Mouse (Mus musculus) lung, postnatal 0 days (tissue): ENCODE measurements around the gene Epn1. TPM values are rescaled to one million over a fixed set of nuclear protein-coding genes. Genes with fewer than 3 reads are reported as not detected.

Experiments
- ATAC-seq: fragments of 200-750 bp; cut with Nextera tagmentation; 2 replicates; pipeline ENCODE4 v1.8.0; 2017; ENCODE audit warnings: moderate library complexity
- DNase-seq: peaks from one replicate; pipeline ENCODE4 v3.0.0-alpha.2; 2016; ENCODE audit warnings: low spot score
- H3K27ac ChIP-seq: fragments of 300-500 bp; sonication (generic); 2 replicates; pipeline ENCODE4 v1.5.1; 2014; ENCODE audit warnings: antibody characterized with exemption, mild to moderate bottlenecking, low read length, mixed read lengths
- H3K27me3 ChIP-seq: fragments of 300-500 bp; sonication (generic); replicated peaks from 2 replicates; pipeline ENCODE4 v1.6.1; 2014; ENCODE audit warnings: low read length, mixed read lengths; ENCODE audit not compliant: insufficient read depth
- H3K36me3 ChIP-seq: fragments of 300-500 bp; sonication (generic); 2 replicates; pipeline ENCODE4 v1.6.1; 2014; ENCODE audit warnings: low read length, mixed read lengths; ENCODE audit not compliant: insufficient read depth
- H3K4me1 ChIP-seq: fragments of 300-500 bp; sonication (generic); 2 replicates; pipeline ENCODE4 v1.6.1; 2014; ENCODE audit warnings: antibody characterized with exemption, low read depth, low read length, mixed read lengths; ENCODE audit not compliant: insufficient read depth
- H3K4me2 ChIP-seq: fragments of 300-500 bp; sonication (generic); replicated peaks from 2 replicates; pipeline ENCODE4 v1.6.1; 2014; ENCODE audit warnings: low read depth, mild to moderate bottlenecking, low read length, moderate library complexity, mixed read lengths
- H3K4me3 ChIP-seq: fragments of 300-500 bp; sonication (generic); 2 replicates; pipeline ENCODE4 v1.5.1; 2014; ENCODE audit warnings: low read depth, low read length
- H3K9ac ChIP-seq: fragments of 300-500 bp; sonication (generic); replicated peaks from 2 replicates; pipeline ENCODE4 v1.6.1; 2014; ENCODE audit warnings: low read depth, mild to moderate bottlenecking
- H3K9me3 ChIP-seq: fragments of 300-500 bp; sonication (generic); 2 replicates; pipeline ENCODE4 v1.6.1; 2016; ENCODE audit warnings: low read length, mixed read lengths
- CTCF ChIP-seq: IDR thresholded peaks from 2 replicates; pipeline ENCODE4 v1.5.1; 2016; ENCODE audit warnings: antibody characterized with exemption, mild to moderate bottlenecking
- EP300 ChIP-seq: IDR thresholded peaks from 2 replicates; pipeline ENCODE4 v1.6.1; 2016; ENCODE audit warnings: antibody characterized with exemption, mild to moderate bottlenecking, control low read depth
- WGBS: fragments of 180-500 bp; shearing (Covaris S2); extraction: QIAGEN DNeasy Blood & Tissue Kit; methylation state at CpG from one replicate; pipeline ENCODE4 v1.1.7; 2014; 5-methylcytosine and 5-hydroxymethylcytosine counted together
- polyA plus RNA-seq: library from polyadenylated mRNA; unstranded; fragments of >200 nt; fragmentation: Nextera tagmentation; extraction: Ambion mirVana; gene quantifications from 2 replicates; pipeline ENCODE4 v1.2.1, GENCODE M21; 2015

Epn1 gene
- polyA plus RNA-seq, 1 experiment from 2014 or later: 41.6 TPM

GRCm38 (mm10) chr7:5047313-5047712 is 32.7 kb upstream of the Epn1 start:
- no peaks in the 10 kb centered on the region for H3K27me3 ChIP-seq
- no peak overlapping the region for H3K4me2 ChIP-seq
- H3K9ac ChIP-seq: no peak overlapping the region
- no peaks in the 10 kb centered on the region for H3K9me3 ChIP-seq
- no peaks in the 10 kb centered on the region for H3K36me3 ChIP-seq
- DNase-seq (peak; percentile 86), ATAC-seq (0 out of 2 replicates have a peak, but pooled peaks have one; percentile 27)
- TF ChIP-seq CTCF (peak; percentile 66), EP300 (no peak)
- no peak overlapping the region for H3K27ac ChIP-seq
- peaks cover 10% of the 10 kb centered on the region; the same call in 1 of the 2 replicates for H3K4me1 ChIP-seq
- 24% methylated on average over 2 of the region's 2 CpGs for WGBS
- no peak overlapping the region for H3K4me3 ChIP-seq

- WGBS: 3% methylated on average over 63 of the region's 65 CpGs
- Histone ChIP-seq H3K4me1 (peaks cover 20% of the 10 kb centered on the region), H3K9ac (peak within 1 kb of the TSS; percentile 67), H3K27ac (peak within 1 kb of the TSS; percentile 77), H3K36me3 (no peaks in the 10 kb centered on the region), H3K4me3 (peak within 1 kb of the TSS; percentile 80), H3K27me3 (peaks cover 35% of the 10 kb centered on the region), H3K4me2 (peak within 1 kb of the TSS; percentile 94), H3K9me3 (no peaks in the 10 kb centered on the region)
- DNase-seq (peak; percentile 81), ATAC-seq (peak; percentile 88)
- TF ChIP-seq EP300: no peak
- no peak for TF ChIP-seq CTCF
Observed at GRCm38 (mm10) chr7:5051193-5052192, 28.5 kb upstream of the Epn1 start, which contains the start of gene Zfp580. Gene Zfp580, plus strand, starts transcription at chr7:5051538.

GRCm38 (mm10) chr7:5052438-5052837 is 27.6 kb upstream of the Epn1 start:
- Histone ChIP-seq H3K27me3 (peaks cover 45% of the 10 kb centered on the region), H3K9ac (0 out of 2 replicates have a peak overlapping the region, but pooled peaks have one; percentile 67), H3K4me1 (peaks cover 20% of the 10 kb centered on the region), H3K4me3 (peak overlapping the region; percentile 80), H3K9me3 (no peaks in the 10 kb centered on the region), H3K36me3 (no peaks in the 10 kb centered on the region), H3K27ac (no peak overlapping the region), H3K4me2 (peak overlapping the region; percentile 94)
- no peak for TF ChIP-seq CTCF
- no peak for ATAC-seq
- WGBS: 1% methylated on average over 10 of the region's 12 CpGs
- DNase-seq: no peak

GRCm38 (mm10) chr7:5052931-5053343 is 27.1 kb upstream of the Epn1 start:
- WGBS: 4% methylated on average over 45 of the region's 45 CpGs
- Histone ChIP-seq H3K27me3 (peaks cover 50% of the 10 kb centered on the region), H3K4me1 (peaks cover 20% of the 10 kb centered on the region), H3K4me3 (peak overlapping the region; percentile 25), H3K4me2 (peak overlapping the region; percentile 94), H3K36me3 (no peaks in the 10 kb centered on the region), H3K27ac (no peak overlapping the region), H3K9me3 (no peaks in the 10 kb centered on the region), H3K9ac (0 out of 2 replicates have a peak overlapping the region, but pooled peaks have one; percentile 12)
- ATAC-seq: no peak
- TF ChIP-seq CTCF: no peak
- no peak for TF ChIP-seq EP300
- no peak for DNase-seq

- DNase-seq (no peak), ATAC-seq (no peak)
- H3K4me2 ChIP-seq: peak overlapping the region; percentile 38
- no peaks in the 10 kb centered on the region for H3K9me3 ChIP-seq
- peak overlapping the region; percentile 19; the same call in 1 of the 2 replicates for H3K4me3 ChIP-seq
- H3K4me1 ChIP-seq: peaks cover 20% of the 10 kb centered on the region
- no peak overlapping the region for H3K27ac ChIP-seq
- H3K36me3 ChIP-seq: no peaks in the 10 kb centered on the region
- TF ChIP-seq CTCF (no peak), EP300 (no peak)
- WGBS: 12% methylated on average over 32 of the region's 32 CpGs
- no peak overlapping the region for H3K9ac ChIP-seq
- H3K27me3 ChIP-seq: peaks cover 54% of the 10 kb centered on the region
Observed at GRCm38 (mm10) chr7:5053456-5054179, 26.4 kb upstream of the Epn1 start.
